Mouse (Mus musculus) heart, embryonic 15.5 days (tissue): ENCODE data around the gene Gm12216. TPM values are rescaled to one million over a fixed set of nuclear protein-coding genes. Genes with fewer than 3 reads are reported as not detected.

ENCODE experiments used
- ATAC-seq: fragments of 200-750 bp; cut with Nextera tagmentation; replicated peaks from 2 replicates; pipeline ENCODE4 v1.8.0; 2017; ENCODE audit warnings: low read depth, moderate TSS enrichment; ENCODE audit not compliant: insufficient number of reproducible peaks, insufficient read depth, low FRiP score
- H3K27ac ChIP-seq: fragments of 300-500 bp; sonication (generic); 2 replicates; pipeline ENCODE4 v1.5.1; 2015; ENCODE audit warnings: mild to moderate bottlenecking, inconsistent platforms
- H3K27me3 ChIP-seq: fragments of 300-500 bp; sonication (generic); 2 replicates; pipeline ENCODE4 v1.6.1; 2015; ENCODE audit warnings: inconsistent platforms
- H3K36me3 ChIP-seq: fragments of 300-500 bp; sonication (generic); 2 replicates; pipeline ENCODE4 v1.6.1; 2015; ENCODE audit warnings: mild to moderate bottlenecking, inconsistent platforms
- H3K4me1 ChIP-seq: fragments of 300-500 bp; sonication (generic); replicated peaks from 2 replicates; pipeline ENCODE4 v1.6.1; 2015; ENCODE audit warnings: inconsistent platforms
- H3K4me2 ChIP-seq: fragments of 300-500 bp; sonication (generic); 2 replicates; pipeline ENCODE4 v1.6.1; 2015; ENCODE audit warnings: inconsistent platforms, mild to moderate bottlenecking, moderate library complexity
- H3K4me3 ChIP-seq: fragments of 300-500 bp; sonication (generic); 2 replicates; pipeline ENCODE4 v1.5.1; 2015; ENCODE audit warnings: mild to moderate bottlenecking, inconsistent platforms
- H3K9ac ChIP-seq: fragments of 300-500 bp; sonication (generic); 2 replicates; pipeline ENCODE4 v1.6.1; 2015; ENCODE audit warnings: mild to moderate bottlenecking, inconsistent platforms
- H3K9me3 ChIP-seq: fragments of 300-500 bp; sonication (generic); replicated peaks from 2 replicates; pipeline ENCODE4 v1.6.1; 2016; ENCODE audit warnings: inconsistent platforms
- WGBS: fragments of 180-500 bp; shearing (Covaris S2); methylation state at CpG from one replicate; pipeline ENCODE4 v1.1.7; 2015; ENCODE audit warnings: mixed read lengths; 5-methylcytosine and 5-hydroxymethylcytosine counted together
- polyA plus RNA-seq: library from polyadenylated mRNA; unstranded; fragments of >200 nt; fragmentation: Nextera tagmentation; extraction: Ambion mirVana; gene quantifications from 2 replicates; pipeline ENCODE4 v1.2.1, GENCODE M21; 2015

Gene Gm12216
- polyA plus RNA-seq, 1 experiment from 2014 or later, result 0.74 TPM

DNA sequence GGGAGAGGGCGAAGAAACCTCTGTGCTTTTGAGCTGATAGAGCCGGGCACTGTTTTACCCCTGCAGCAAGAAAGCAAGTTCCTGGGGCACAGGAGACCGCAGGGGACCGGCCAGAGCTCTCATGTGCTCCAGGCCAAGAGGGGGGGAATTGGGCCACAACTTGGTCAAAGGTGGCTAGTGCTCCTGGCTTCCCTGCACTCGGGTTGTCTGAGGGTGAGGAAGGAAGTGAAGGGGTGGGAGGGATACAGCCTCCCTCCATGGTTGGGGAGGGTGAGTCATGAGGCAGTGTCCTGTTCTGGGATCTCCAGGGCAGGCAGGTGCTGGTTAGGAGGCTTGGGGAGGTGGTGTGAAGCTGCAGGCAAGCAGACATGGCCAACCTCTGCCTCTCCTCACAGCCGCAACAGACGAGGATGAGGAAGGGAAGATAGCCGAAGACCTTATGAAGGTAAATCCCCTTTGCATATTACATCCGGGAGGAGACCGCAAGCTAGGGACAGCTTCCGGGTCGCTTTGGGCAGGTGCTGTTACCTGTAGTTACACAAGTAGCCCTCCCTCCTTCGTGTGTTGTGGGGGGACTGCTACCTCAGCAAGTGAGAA, 84.3 kb downstream of the Gm12216 start:
- H3K27me3 ChIP-seq, result no peaks in the 10 kb centered on the region
- peaks cover 25% of the 10 kb centered on the region for H3K36me3 ChIP-seq
- WGBS, result 86% methylated on average over 13 of the region's 13 CpGs
- no peak overlapping the region for H3K27ac ChIP-seq
- ATAC-seq, result no peak
- no peak overlapping the region for H3K4me2 ChIP-seq
- no peak overlapping the region for H3K4me3 ChIP-seq
- peaks cover 6% of the 10 kb centered on the region; the same call in 1 of the 2 replicates for H3K4me1 ChIP-seq
- no peak overlapping the region for H3K9ac ChIP-seq
- no peaks in the 10 kb centered on the region for H3K9me3 ChIP-seq

- 88% methylated on average over 16 of the region's 16 CpGs for WGBS
- Histone ChIP-seq H3K4me1 (peaks cover 9% of the 10 kb centered on the region; the same call in 1 of the 2 replicates), H3K36me3 (peaks cover 25% of the 10 kb centered on the region), H3K4me2 (no peak overlapping the region), H3K9ac (no peak overlapping the region), H3K27ac (no peak overlapping the region), H3K9me3 (no peaks in the 10 kb centered on the region), H3K27me3 (no peaks in the 10 kb centered on the region), H3K4me3 (no peak overlapping the region)
- ATAC-seq, result no peak
Measured at GRCm38 (mm10) chr11:53773641-53774360, 85.3 kb downstream of the Gm12216 start.

DNA sequence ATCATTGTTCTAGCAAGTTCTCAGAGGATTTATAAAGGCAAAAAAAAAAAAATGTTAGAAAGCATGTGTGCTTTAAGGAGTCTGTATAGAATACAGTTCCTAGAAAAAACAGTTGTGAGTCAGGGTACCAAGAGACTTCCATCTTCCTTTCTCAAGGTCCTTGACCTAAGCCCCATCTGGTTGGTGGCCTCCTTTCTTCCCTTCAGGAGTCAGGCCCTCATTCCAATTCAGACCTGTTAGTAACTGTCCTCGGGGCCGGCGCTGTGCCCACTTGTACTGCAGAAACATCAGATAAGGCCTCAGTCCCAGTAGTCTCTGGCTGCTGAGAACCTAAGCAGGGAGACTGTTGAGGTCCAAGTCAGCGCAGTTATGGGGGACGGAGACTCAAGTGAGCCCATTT, 86.0 kb downstream of the Gm12216 start, which contains the start of gene Gm17334:
Gene Gm17334, minus strand, starts transcription at position 101 of the 400 bp plus-strand sequence.
- Histone ChIP-seq H3K9ac (no peak within 1 kb of the TSS), H3K4me3 (no peak within 1 kb of the TSS), H3K4me2 (peak within 1 kb of the TSS; percentile 17; the same call in 1 of the 2 replicates), H3K4me1 (peaks cover 9% of the 10 kb centered on the region; the same call in 1 of the 2 replicates), H3K27ac (no peak within 1 kb of the TSS), H3K9me3 (no peaks in the 10 kb centered on the region), H3K36me3 (peaks cover 25% of the 10 kb centered on the region), H3K27me3 (no peaks in the 10 kb centered on the region)
- no peak for ATAC-seq
- WGBS, result 80% methylated on average over 5 of the region's 5 CpGs

GRCm38 (mm10) chr11:53772536-53772935, 86.5 kb downstream of the Gm12216 start:
- no peak for ATAC-seq
- 82% methylated on average over 9 of the region's 9 CpGs for WGBS
- Histone ChIP-seq H3K4me3 (no peak overlapping the region), H3K27ac (no peak overlapping the region), H3K4me2 (peak overlapping the region; percentile 17; the same call in 1 of the 2 replicates), H3K9me3 (no peaks in the 10 kb centered on the region), H3K27me3 (no peaks in the 10 kb centered on the region), H3K36me3 (peaks cover 24% of the 10 kb centered on the region), H3K4me1 (peaks cover 9% of the 10 kb centered on the region; the same call in 1 of the 2 replicates), H3K9ac (no peak overlapping the region)

DNA sequence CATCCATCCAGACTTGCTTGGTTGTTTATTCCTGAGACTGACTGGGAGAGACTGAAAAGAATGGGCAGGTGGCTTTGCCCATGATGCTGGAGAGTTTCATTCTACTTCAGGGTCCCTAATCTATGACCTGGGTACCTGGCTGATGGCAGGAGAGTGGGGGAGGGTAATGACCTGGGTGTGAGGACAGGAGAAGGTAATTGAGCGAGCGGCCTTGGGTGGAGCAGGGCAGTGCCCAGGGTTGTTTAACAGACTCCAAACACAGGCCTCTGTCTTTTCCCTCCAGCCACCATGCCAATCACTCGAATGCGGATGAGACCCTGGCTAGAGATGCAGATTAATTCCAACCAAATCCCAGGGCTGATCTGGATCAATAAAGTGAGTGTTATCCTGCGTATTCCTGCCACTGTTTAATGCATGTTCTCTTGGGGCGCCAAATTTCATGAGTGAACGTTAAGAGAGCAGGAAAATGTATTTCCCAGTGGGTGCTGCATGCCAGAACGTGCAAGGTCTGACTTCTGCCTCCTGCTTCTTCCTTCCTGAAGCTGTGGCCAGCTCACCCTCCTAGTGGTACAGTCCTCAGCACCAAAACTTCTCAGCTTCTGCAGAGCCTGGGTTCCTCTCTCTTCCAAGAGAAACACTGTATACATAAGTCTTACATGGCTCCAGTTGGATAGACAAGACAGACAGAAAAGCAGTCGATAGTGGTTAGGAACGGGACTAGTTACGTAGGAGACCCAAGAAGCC, 87.9 kb downstream of the Gm12216 start:
- no peaks in the 10 kb centered on the region for H3K9me3 ChIP-seq
- H3K4me3 ChIP-seq, result peak overlapping the region; percentile 91
- H3K27ac ChIP-seq, result no peak overlapping the region
- peak overlapping the region; percentile 89 for H3K4me2 ChIP-seq
- peaks cover 9% of the 10 kb centered on the region; the same call in 1 of the 2 replicates for H3K4me1 ChIP-seq
- no peak for ATAC-seq
- H3K36me3 ChIP-seq, result peaks cover 11% of the 10 kb centered on the region
- 81% methylated on average over 11 of the region's 11 CpGs for WGBS
- H3K27me3 ChIP-seq, result no peaks in the 10 kb centered on the region
- peak overlapping the region; percentile 81; the same call in 1 of the 2 replicates for H3K9ac ChIP-seq

- ATAC-seq, result peak; percentile 85
- Histone ChIP-seq H3K36me3 (peaks cover 10% of the 10 kb centered on the region), H3K4me1 (peaks cover 9% of the 10 kb centered on the region; the same call in 1 of the 2 replicates), H3K27me3 (no peaks in the 10 kb centered on the region), H3K4me2 (peak overlapping the region; percentile 89), H3K4me3 (peak overlapping the region; percentile 91), H3K9ac (peak overlapping the region; percentile 81), H3K9me3 (no peaks in the 10 kb centered on the region), H3K27ac (peak overlapping the region; percentile 86)
- under 1% methylated on average over 73 of the region's 75 CpGs for WGBS
Measured at GRCm38 (mm10) chr11:53770125-53770791, 88.8 kb downstream of the Gm12216 start.

GRCm38 (mm10) chr11:53769760-53770124, 89.3 kb downstream of the Gm12216 start, which contains the start of gene Irf1:
Gene Irf1, plus strand, starts transcription at chr11:53770014.
- Histone ChIP-seq H3K4me2 (peak within 1 kb of the TSS; percentile 89), H3K4me1 (peaks cover 11% of the 10 kb centered on the region), H3K27ac (peak within 1 kb of the TSS; percentile 86), H3K36me3 (peaks cover 10% of the 10 kb centered on the region), H3K27me3 (no peaks in the 10 kb centered on the region), H3K9me3 (no peaks in the 10 kb centered on the region), H3K9ac (peak within 1 kb of the TSS; percentile 81), H3K4me3 (peak within 1 kb of the TSS; percentile 91)
- peak; percentile 89 for ATAC-seq
- under 1% methylated on average over 40 of the region's 40 CpGs for WGBS

GRCm38 (mm10) chr11:53769185-53769576, 89.9 kb downstream of the Gm12216 start:
- H3K4me3 ChIP-seq, result peak overlapping the region; percentile 91
- peak overlapping the region; percentile 46; the same call in 1 of the 2 replicates for H3K27ac ChIP-seq
- 53% methylated on average over 12 of the region's 12 CpGs for WGBS
- H3K4me2 ChIP-seq, result peak overlapping the region; percentile 89
- H3K9me3 ChIP-seq, result no peaks in the 10 kb centered on the region
- no peak overlapping the region for H3K9ac ChIP-seq
- ATAC-seq, result no peak
- peaks cover 8% of the 10 kb centered on the region for H3K36me3 ChIP-seq
- H3K27me3 ChIP-seq, result no peaks in the 10 kb centered on the region
- peaks cover 16% of the 10 kb centered on the region for H3K4me1 ChIP-seq

DNA sequence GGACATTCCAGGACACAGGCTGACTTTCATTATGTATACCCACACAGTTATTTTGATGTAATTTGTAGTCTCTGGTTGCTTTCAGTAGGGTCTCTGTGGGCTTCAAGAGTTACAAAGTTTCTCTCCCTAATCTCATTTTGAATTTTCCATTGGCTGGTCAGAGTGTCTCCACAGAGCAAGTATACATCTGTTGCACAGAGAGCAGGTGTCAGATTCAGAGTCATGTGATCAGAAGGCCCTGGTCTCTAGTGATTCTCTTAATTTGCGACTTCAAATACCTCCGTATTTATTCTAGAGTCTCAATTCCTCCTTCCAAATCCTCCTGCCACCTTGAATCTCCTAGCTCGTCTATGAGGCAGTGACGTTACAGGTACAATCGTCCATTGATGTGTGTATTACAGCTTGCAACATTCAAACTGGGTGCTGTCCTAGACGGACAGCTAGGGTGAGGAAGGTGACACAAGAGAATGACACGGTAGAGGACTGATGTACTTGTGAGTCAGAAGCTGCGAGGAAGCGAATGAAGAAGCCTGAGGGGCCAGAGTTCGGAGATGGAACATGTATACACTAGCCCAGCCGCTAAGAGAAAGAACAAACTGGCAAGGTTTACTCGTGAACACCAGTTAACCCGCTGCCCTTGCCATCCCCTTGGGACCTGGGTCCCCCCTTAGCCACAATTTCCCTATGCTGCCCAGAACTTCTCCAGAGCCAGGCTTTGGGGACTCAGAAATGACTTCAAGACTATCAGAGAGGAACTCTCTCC, 90.5 kb downstream of the Gm12216 start:
- Histone ChIP-seq H3K9me3 (no peaks in the 10 kb centered on the region), H3K4me2 (no peak overlapping the region; the same call in 1 of the 2 replicates), H3K4me1 (peaks cover 22% of the 10 kb centered on the region), H3K27me3 (no peaks in the 10 kb centered on the region), H3K36me3 (peaks cover 3% of the 10 kb centered on the region), H3K9ac (no peak overlapping the region), H3K4me3 (no peak overlapping the region), H3K27ac (no peak overlapping the region)
- ATAC-seq, result no peak
- WGBS, result 78% methylated on average over 13 of the region's 13 CpGs

DNA sequence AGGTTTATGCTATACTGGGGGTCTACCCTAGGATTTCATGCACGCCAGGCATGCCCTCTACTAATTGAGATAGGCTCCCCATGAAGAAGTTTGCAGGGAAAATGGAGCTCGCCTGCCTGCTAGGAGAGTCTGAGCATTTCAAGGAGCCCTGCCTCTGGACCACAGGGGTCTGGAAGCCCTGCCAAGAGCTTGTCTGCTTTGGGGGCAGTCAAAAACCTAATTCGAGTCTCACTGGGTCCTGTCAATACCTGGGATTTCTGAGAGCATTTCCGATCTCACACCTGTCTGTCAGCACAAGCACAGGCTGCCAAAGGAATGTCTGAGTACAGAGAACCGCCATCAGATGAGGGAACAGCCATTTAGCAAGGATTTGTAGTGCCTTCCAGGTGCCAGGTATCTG, 94.5 kb downstream of the Gm12216 start:
- Histone ChIP-seq H3K4me1 (peaks cover 49% of the 10 kb centered on the region), H3K27me3 (no peaks in the 10 kb centered on the region), H3K9me3 (no peaks in the 10 kb centered on the region), H3K4me3 (no peak overlapping the region), H3K27ac (peak overlapping the region; percentile 93), H3K9ac (no peak overlapping the region), H3K4me2 (no peak overlapping the region), H3K36me3 (no peaks in the 10 kb centered on the region)
- no peak for ATAC-seq
- 54% methylated on average over 5 of the region's 5 CpGs for WGBS
